Mouse (Mus musculus) brain, adult 2 months (tissue): ENCODE measurements at regions not wholly inside any gene's neighbourhood (a gene's known extent, or its start where the extent isn't known, plus 50 kb on each side); places are given as distances from the start of the nearest gene placed in this dataset.
A peak's percentile ranks its signal among the peaks of the same experiment; 100 is the strongest.

Source experiments
- DNase-seq: peaks from one replicate; pipeline ENCODE4 v3.0.0; 2011; ENCODE audit warnings: low read depth, low spot score

- no peak for DNase-seq
Measured at GRCm38 (mm10) chr1:136717830-136718517, 93.3 kb downstream of the Zfp281 start.

GRCm38 (mm10) chr1:136723839-136724443 lies 99.2 kb downstream of the Zfp281 start:
- DNase-seq = no peak

GRCm38 (mm10) chr1:136725242-136725641 lies 100.5 kb downstream of the Zfp281 start:
- peak; percentile 50 for DNase-seq

GRCm38 (mm10) chr1:136726145-136726935 lies 101.6 kb downstream of the Zfp281 start:
- peak; percentile 38 for DNase-seq

- DNase-seq = no peak
Measured at GRCm38 (mm10) chr1:136727868-136728631, 103.3 kb downstream of the Zfp281 start.

DNA sequence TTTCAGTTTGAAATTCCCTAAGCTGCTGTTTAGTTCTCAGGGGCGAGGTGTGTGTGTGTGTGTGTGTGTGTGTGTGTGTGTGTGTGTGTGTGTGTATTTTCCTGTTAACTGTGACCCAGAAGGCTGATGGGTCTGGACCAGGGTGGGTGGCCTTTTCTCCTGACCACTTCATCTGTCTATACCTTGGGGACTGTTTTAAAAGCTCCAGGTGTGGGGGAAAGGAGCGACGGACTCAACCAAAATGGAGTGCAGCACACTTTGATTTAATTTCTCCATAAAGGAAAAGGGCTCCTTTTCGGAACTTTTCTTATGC lies 103.9 kb downstream of the Zfp281 start:
- no peak for DNase-seq

DNA sequence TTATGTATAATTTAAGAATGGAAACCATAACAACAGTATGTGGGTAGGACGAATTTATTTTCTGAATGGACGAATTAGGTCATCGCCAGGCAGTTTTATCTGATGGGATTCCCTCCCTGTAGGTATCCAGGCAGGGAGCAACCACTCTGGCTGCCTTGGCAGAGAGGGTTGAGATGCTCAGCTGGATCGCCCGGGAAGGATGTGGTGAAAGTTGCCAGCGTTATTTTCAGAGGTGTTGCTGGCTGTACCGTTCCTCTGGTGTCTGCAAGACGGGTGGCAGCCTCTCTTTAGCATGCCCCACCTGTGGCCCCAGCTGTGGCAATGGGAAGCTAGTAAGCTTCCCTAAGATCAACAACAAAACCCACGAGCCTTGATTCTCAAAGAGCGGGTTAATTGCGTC lies 105.9 kb downstream of the Zfp281 start:
- DNase-seq = peak; percentile 70

DNA sequence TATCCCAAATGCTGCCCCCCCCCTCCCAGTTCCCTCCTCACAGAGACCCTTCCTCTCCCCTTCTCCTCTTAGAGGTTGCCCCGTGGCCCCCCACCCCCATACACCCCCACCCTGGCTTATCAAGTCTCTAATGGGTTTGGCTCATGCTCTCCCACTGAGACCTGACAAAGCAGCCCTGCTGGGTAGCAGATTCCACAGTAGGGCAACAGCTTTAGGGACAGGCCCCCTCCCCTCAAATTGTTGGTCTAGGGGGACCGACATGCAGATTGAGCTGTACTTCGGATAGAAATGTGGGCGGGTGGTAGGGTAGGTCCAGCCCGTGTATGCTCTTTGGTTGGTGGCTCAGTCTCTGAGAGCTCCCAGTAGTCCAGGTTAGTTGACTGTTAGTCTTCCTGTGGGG lies 113.3 kb downstream of the Zfp281 start:
- no peak for DNase-seq

- peak; percentile 92 for DNase-seq
Measured at GRCm38 (mm10) chr1:136739486-136739885, 114.8 kb downstream of the Zfp281 start.

- peak; percentile 58 for DNase-seq
Measured at GRCm38 (mm10) chr1:136741061-136741460, 116.4 kb downstream of the Zfp281 start.

- peak; percentile 68 for DNase-seq
Measured at GRCm38 (mm10) chr1:136749188-136749587, 124.5 kb downstream of the Zfp281 start.

DNA sequence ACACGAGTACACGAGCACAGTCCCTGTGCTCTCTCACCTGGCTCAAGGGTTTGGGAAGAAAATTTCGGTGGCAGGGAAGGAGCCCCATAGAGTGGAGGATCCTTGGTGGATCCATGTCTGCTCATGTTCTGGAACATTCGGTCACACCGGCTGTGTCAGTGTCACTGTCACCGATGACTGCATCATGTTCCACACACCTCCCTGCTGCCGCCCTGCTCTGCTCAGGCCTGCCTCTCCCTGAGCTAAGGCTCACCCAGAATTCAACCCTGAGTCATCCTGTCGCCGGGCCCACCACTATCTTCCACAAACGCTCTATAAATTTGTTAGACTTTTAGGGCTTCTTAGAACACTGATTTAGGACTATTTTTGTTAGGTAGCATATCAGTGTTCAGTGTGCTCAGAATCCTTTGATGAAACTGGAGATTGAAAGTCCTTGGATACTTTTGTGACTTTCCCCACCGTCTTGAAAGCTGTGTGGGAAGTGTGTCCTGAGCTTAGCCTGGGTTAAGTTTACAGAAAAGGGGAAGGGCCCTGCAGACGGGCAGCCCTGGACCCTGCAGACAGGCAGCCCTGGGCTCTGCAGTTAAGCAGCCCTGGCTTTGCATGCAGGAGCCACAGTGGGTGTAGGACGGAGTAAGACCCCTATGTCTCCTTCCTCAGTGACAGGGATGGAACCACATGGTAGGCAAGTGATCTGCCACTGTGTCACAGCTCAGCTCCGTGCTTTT lies 126.9 kb downstream of the Zfp281 start:
- DNase-seq = no peak

DNA sequence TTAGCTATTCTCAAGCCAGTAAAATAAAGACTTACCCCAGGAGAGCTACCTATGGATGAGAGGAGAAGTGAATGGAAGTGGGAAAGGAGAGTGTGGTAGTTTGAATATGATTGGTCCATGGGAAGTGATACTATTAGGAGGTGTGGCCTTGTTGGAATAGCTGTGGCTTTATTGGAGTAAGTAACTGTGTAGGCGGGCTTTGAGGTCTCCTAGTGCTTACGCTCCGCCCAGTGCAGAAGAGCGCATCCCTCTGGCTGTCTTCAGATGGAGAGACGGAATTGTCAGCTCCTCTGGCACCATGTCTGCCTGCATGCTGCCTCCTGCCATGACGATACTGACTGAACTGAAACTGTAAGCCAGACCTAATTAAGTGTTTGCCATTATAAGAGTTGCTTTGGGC lies 129.6 kb downstream of the Zfp281 start:
- no peak for DNase-seq

DNA sequence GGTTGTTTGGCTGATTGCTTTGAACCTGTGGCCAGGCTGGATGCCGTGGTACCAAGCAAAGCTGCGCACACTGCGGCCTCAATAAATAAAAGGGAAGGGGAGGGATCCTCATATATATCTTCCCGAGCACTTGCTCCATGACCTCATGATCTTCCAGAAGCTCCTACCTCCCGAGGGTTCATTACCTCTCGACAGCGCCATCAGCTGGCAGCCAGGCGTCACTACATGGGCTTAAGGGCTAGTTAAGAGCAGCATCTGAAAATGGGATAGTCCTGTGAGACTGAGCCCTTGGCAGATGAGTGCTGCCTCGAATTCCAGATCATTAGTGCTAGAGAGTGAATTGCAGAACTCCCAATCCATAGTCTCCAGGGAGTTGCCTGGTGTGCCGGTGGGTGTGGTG lies 134.0 kb downstream of the Zfp281 start:
- DNase-seq = no peak

- no peak for DNase-seq
Measured at GRCm38 (mm10) chr1:136759164-136759563, 134.5 kb downstream of the Zfp281 start.

DNA sequence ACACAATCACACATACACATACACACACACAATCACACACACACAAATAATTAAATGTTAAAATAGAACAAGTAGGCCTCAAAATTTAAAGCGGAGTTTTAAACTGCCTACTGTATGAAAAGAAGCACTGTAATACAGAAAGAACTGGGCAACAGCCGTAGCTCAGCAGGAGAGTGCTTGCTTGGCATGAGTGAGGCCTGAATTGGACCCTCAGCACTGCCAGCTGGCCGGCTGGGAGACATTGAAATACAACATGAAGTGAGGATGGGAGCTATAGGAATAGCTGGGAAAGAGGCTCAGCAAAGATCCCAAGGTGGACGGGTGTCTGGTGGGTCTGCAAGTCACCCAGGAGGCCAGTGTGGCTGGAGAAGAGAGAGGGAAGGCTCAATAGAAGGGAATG lies 136.8 kb downstream of the Zfp281 start:
- DNase-seq = peak; percentile 59

- DNase-seq = peak; percentile 40
Measured at GRCm38 (mm10) chr1:136768969-136769401, 144.3 kb downstream of the Zfp281 start.

GRCm38 (mm10) chr1:136773743-136774142 lies 149.0 kb downstream of the Zfp281 start:
- DNase-seq = no peak

- no peak for DNase-seq
Measured at GRCm38 (mm10) chr1:136776211-136776610, 151.5 kb downstream of the Zfp281 start.

DNA sequence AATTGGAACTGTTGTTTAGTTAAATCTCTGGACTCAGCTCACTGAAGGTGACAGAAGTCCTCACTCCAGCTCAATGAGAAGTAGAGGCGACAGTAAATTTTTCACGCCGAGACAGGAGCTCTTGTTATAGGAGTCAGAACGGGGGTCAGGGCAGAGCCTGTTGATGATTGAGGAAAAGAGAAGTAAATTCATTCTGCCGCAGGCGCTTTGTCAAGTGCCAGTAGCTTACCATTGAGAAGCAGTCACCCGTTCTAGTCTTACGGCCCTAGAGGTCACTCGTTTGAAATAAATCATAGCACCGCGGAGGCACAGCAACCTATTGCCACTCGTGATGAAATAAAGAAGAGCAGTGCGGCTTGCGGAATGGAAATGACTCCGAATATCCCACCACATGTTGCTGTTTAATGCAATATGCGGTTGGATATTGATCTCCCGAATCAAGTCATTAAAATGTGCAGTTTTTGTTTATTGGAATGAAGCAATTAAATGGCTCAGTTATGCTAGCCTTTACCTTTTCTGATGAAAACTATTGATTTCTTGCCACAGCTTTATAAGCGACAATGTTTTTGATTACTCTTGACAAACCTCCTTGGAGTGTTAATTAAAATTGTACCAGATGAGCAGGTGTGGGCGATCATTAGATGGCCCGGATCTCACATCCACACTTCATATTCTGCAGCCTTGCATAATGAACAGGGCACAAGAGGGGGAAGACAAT lies 152.7 kb downstream of the Zfp281 start:
- no peak for DNase-seq

DNA sequence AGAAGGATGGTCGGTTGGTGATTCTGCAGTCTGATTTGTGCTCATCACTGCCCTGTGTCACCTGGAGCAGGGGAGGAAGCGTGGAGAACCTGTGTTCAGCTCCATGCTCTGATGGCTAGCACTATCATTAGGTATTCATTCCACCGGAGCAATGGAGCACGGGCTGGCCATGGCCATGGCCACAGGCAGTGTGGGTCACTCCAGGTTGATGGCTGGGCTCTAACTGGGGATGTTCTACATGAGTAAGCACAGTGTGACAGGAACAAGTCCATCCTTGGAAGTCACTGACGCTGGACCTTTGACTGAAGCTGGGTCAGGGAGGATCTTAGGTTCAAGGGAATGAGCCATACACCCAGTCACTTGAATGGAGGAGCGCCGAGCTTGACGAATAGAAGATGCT lies 154.7 kb downstream of the Zfp281 start:
- DNase-seq = no peak
